Mouse (Mus musculus): ENCODE measurements around the gene Ppp1r1a. TPM values are rescaled to one million over a fixed set of nuclear protein-coding genes. Genes with fewer than 3 reads are reported as not detected.

Gene Ppp1r1a
- polyA plus RNA-seq, 1 experiment = 87.6 TPM

DNA sequence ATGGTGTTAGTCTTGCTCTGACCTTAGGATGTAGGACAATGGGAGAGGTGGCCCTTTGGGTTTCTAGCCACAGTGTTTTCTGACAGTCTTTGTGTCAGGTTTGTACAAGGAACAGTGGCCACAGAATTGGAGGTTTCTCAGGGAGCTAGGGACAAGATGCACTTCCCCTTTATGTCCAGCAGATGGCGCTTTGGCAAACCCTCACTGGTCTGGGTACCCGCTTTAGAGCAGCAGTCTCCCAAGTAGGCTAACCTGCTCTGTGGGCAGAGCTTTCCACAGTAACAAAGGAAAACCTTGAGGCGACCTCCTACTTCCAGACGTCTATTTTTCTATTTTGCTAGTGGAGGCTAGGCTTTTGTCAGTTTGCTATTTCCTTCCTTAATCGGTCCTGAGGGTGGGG, 7.4 kb downstream of the Ppp1r1a start:
- H3K4me1 ChIP-seq (ENCODE audit: control insufficient read depth, insufficient read depth, insufficient read length, low read length) = no peaks in the 10 kb centered on the region
- H3K27ac ChIP-seq (replicated peaks; ENCODE audit: low read depth, low read length) = no peak overlapping the region
- no peak overlapping the region for H3K4me3 ChIP-seq (ENCODE audit: insufficient read depth, low read depth, low read length)

DNA sequence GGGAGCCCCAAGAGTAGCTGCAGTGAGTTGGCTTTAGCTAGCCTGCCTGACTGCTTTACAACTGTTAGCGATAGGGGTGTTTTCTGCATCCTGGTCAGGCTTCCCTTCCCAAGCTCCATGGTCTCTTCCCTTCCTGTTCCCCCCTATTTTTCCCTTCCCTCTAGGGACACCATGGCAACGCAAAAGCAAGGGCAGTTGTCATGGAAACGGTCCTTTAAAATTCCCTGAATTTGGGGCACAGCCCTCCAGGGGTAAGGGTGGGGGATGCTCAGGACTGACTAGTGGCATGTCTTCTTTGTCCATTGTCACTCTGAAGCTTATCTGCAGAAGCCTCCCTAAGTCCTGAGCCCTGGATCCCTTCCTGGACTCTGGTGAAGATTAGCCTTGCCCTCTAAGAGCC, 14.6 kb downstream of the Ppp1r1a start:
- H3K4me1 ChIP-seq (ENCODE audit: control insufficient read depth, insufficient read depth, insufficient read length, low read length) = no peaks in the 10 kb centered on the region
- no peak overlapping the region for H3K4me3 ChIP-seq (ENCODE audit: insufficient read depth, low read depth, low read length)
- H3K27ac ChIP-seq (replicated peaks; ENCODE audit: low read depth, low read length) = no peak overlapping the region

DNA sequence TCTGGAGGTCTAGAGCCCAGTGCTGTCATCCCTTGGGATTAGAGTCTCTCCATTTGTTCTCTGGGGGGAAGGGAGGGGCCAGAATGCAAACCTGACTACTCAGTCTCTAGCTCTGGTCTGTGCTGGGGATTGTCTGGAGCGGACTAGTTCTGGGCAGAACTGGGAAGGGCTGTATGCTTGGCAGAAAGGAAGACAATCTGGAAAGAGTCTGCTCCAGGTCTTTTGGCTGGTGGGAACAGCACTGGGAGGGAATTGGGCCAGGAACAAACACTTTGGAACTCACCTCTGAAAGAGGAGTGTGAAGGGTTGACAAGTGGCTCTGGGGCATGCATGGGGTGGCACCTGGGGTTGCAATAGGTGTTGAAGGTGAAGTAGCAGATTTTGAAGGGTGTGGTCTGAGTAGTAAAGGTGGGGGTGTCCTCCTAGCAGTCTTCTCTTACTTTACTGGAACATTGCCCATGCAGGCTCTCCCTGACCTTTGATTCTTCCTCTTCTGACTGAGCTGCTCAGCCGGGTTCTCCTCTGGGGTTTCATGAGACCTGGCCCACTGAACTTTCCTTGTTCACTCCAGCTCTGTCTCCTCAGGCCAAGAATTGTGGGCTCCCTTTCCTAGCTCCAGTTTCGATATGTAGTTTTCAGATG, 15.2 kb downstream of the Ppp1r1a start:
- Histone ChIP-seq H3K4me3 (ENCODE audit: insufficient read depth, low read depth, low read length) (no peak overlapping the region), H3K27ac (replicated peaks; ENCODE audit: low read depth, low read length) (no peak overlapping the region), H3K4me1 (ENCODE audit: control insufficient read depth, insufficient read depth, insufficient read length, low read length) (no peaks in the 10 kb centered on the region)

DNA sequence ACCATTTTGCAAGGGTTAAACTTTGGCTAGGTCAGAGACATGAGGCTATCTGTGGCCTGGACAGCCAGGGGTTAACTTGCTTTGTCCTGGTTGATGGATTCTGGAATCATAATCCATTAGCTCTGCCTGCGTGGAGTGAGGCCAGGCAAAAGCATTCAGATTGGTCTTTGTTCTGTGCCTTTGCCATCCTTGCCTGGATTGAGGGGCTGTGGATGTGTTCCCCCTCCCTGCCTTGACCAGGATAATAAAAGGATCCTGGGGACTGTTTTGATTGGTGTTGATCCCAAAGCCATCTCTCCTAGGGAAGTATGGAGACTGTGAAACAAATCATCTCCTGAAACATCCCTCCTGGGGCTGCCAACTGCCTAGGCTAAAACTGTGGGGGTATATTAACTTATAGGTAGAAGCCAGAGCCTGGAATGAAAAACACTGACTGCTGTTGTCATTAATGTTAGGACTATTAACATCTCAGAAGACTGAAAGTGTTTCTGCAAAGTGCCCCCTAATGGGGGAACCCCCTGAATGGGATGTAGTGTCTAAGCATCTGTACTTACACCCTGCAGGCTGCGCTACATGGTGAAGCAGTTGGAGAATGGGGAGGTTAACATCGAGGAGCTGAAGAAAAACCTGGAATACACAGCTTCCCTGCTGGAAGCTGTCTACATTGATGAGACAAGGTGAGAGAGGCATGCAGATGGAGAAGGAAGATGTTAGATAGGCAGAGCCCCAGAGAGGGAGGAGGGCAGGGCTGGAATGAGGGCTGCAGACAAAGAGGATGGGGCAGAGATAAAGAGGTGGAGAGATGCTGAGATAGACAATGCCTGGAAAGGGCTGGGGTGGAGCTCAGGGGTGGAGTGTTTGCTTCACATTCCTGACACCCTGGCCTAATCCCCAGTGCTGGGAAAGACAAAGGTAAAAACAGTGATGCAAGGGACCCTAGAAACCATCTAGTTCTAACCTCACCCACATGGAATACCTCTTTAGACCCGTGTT, 18.1 kb downstream of the Ppp1r1a start:
- Histone ChIP-seq H3K4me1 (ENCODE audit: control insufficient read depth, insufficient read depth, insufficient read length, low read length) (peaks cover 1% of the 10 kb centered on the region; the same call in 1 of the 2 replicates), H3K27ac (replicated peaks; ENCODE audit: low read depth, low read length) (no peak overlapping the region), H3K4me3 (ENCODE audit: insufficient read depth, low read depth, low read length) (no peak overlapping the region)

DNA sequence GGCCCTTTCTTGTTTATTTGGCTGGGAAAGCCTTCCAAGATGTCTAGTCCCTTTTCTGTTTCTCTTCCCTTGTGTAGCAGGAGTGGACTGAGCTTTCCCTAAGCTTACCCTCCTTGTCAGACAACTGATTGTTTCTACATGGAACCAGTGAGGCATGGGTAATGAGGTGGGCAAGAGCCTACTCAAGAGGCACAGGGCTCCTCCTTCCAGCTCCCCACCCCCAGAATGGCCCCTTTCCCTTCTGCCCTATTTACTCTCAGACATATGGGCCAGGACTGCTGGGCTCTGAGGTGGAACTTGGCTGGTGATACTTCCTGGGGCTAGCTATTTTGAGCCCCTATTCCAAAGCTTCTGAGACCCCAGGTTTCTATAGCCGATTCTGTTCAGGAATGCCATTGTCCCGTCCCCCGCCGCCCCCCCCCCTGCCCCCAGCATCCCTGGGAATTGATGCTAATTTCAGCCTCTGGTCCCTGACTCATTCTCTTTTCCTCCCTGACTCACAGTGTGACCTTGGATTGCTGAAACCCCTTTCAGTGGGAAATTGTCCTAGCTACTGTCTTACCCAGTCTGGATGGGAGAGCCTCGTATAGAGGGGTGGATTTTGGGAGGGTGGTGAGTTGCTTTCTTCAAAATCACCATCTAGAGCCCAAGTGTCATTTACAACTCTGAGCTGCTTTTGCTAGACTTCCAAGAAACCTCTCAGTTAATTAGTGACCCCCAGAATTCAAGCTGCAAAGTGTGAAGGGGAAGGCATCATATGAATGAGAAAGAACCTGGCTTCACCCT, 19.0 kb downstream of the Ppp1r1a start:
- H3K4me3 ChIP-seq (ENCODE audit: insufficient read depth, low read depth, low read length) = no peak overlapping the region
- H3K27ac ChIP-seq (replicated peaks; ENCODE audit: low read depth, low read length) = no peak overlapping the region

DNA sequence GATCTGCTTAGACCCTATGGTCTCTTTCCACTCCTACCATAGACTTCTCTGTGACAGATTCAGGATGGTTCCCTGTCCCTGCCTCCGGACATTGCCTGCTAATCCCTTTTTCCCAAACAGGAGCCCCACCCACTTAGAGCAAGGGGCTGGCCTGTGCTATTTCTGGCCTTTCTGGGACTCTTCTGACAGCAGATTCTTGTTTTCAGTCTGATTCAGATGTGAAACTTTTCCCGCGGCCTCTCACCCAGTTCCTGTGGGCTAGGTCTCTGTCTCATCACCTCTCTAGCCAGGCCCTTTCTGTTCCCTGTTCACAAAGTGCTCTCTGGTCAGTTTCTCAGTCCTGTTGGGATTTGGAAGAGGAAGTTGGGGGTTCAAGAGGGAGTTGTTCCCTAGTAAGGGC, 22.9 kb downstream of the Ppp1r1a start:
- peak overlapping the region; percentile 28; the same call in 1 of the 2 replicates for H3K4me3 ChIP-seq (ENCODE audit: insufficient read depth, low read depth, low read length)
- H3K27ac ChIP-seq (replicated peaks; ENCODE audit: low read depth, low read length) = peak overlapping the region; percentile 64
- H3K4me1 ChIP-seq (ENCODE audit: control insufficient read depth, insufficient read depth, insufficient read length, low read length) = peaks cover 3% of the 10 kb centered on the region; the same call in 1 of the 2 replicates

More for the DNA sequence above, 19.0 kb downstream of the Ppp1r1a start:
- H3K4me1 ChIP-seq (ENCODE audit: control insufficient read depth, insufficient read depth, insufficient read length, low read length) = peaks cover 3% of the 10 kb centered on the region; the same call in 1 of the 2 replicates

DNA sequence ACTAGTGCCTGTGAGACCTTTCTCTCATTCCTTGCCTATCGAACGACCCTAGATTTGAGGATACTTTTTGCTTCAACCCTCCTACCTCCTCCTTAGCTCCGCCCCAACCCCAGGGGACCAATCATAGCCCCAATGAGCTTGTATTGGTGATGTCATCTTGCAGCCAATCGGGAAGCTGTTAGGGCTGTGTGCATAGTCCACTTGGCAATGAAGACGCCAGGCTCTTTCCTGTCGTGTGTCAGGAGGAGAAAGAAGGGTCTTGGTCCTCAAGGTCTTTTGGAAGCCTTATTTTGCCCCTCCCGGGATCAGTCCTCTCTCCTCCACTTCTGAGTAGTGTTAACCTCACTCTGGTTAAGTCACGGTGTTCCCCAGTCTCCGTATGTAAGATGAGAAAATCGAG, 23.7 kb downstream of the Ppp1r1a start:
- peaks cover 3% of the 10 kb centered on the region; the same call in 1 of the 2 replicates for H3K4me1 ChIP-seq (ENCODE audit: control insufficient read depth, insufficient read depth, insufficient read length, low read length)
- peak overlapping the region; percentile 82 for H3K27ac ChIP-seq (replicated peaks; ENCODE audit: low read depth, low read length)
- peak overlapping the region; percentile 57 for H3K4me3 ChIP-seq (ENCODE audit: insufficient read depth, low read depth, low read length)

DNA sequence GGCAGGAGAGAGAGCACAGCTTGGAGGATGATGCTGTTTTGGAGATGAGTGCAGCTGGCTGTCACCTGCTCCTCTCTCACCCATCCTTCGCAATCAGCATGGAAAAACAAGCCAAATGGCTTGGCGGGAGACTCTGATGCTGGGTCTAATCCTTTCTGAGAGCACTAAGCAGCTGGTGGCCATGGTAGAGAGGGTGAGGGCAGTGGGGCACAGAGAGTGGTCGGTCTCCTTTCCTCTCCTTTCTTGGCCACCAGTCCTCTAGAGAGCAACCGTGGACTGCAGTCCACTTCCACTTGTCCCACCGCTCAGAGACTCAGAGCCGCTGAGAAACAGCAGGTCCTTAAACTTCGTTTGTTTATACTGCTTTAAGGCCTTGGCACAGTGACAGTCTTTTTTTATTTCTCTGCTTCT, 24.2 kb downstream of the Ppp1r1a start:
- H3K4me1 ChIP-seq (ENCODE audit: control insufficient read depth, insufficient read depth, insufficient read length, low read length) = peaks cover 3% of the 10 kb centered on the region; the same call in 1 of the 2 replicates
- 0 out of 2 replicates have a peak overlapping the region, but pooled peaks have one; percentile 26 for H3K4me3 ChIP-seq (ENCODE audit: insufficient read depth, low read depth, low read length)
- no peak overlapping the region for H3K27ac ChIP-seq (replicated peaks; ENCODE audit: low read depth, low read length)

DNA sequence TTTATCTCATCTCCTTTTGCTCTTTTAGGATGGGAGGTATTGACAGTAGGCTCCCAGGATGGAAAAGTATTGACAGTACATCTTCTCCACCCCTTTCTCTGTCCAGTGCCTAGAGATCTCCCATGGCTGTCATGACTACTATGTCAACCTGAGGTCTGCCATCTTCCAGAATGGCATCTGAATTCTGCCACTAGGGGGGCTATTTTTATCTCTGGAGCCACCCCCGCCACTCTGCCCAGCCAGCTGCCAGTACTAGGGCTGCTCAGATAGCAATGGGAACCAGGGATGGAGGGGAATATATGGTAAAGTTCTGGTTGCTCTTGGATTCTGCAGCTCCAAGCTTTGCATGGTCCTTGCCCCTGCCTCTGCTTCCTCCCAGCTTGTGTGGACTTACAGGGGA, 26.2 kb downstream of the Ppp1r1a start:
- H3K4me1 ChIP-seq (ENCODE audit: control insufficient read depth, insufficient read depth, insufficient read length, low read length) = peaks cover 3% of the 10 kb centered on the region; the same call in 1 of the 2 replicates
- no peak overlapping the region for H3K27ac ChIP-seq (replicated peaks; ENCODE audit: low read depth, low read length)
- H3K4me3 ChIP-seq (ENCODE audit: insufficient read depth, low read depth, low read length) = no peak overlapping the region

DNA sequence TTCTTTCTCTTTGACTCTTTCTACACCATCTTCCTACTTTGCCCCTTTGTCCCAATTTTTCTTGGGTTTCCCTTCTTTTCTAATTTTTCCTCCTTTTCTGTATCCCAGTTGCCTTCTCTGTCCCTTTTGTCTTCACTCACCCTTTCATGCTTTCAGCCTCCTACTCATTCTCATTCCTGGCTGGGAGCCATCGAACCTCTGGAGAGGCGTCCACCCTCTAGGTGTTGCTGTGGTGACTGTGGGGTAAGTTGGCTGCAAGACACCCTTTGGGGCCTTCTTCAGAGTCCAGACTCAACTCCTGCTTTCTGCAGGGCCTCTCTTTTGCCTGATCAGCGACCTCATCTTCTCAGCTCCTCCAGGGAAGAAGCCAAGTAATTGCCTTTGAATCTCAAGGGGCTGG, 28.5 kb downstream of the Ppp1r1a start:
- Histone ChIP-seq H3K4me3 (ENCODE audit: insufficient read depth, low read depth, low read length) (no peak overlapping the region), H3K27ac (replicated peaks; ENCODE audit: low read depth, low read length) (no peak overlapping the region)

DNA sequence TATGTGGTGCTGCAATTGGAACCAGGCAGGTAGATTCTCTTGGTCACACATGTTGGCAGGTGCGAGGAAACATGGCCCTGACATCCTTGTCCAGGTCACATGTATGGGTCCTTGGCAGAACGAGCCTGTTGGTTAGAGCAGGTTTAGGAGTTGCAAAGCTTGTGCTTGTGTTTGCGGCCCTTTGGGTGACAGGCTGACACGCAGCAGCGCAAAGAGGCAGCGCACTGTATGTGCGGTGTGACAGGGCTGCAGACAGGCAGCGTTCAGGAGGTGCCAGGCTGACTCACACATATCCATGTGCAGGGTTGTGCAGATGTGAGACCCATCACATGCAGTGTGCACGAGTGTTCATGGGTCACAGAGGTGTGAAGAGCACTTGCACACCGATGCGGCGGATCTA, 34.1 kb downstream of the Ppp1r1a start:
- Histone ChIP-seq H3K4me3 (ENCODE audit: insufficient read depth, low read depth, low read length) (no peak overlapping the region), H3K4me1 (ENCODE audit: control insufficient read depth, insufficient read depth, insufficient read length, low read length) (0 out of 2 replicates have a peak, but pooled peaks cover 2% of the 10 kb centered on the region), H3K27ac (replicated peaks; ENCODE audit: low read depth, low read length) (no peak overlapping the region)

More for the DNA sequence above, 28.5 kb downstream of the Ppp1r1a start:
- no peaks in the 10 kb centered on the region for H3K4me1 ChIP-seq (ENCODE audit: control insufficient read depth, insufficient read depth, insufficient read length, low read length)

DNA sequence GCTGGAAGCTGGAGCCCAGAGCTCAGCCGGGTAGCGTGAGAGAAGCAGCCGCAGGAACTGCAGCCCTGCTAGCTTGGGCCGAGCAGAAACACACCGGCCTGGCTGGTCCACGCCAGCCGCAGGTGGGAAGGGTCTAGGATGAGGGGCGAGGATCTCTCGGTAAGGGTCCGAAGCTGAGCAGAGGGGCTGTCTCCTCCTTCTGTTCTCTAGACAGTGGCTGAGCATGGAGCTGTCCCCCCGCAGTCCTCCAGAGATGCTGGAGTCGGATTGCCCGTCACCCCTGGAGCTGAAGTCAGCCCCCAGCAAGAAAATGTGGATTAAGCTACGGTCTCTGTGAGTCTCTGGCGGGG, 34.6 kb downstream of the Ppp1r1a start:
- peak overlapping the region; percentile 53 for H3K4me3 ChIP-seq (ENCODE audit: insufficient read depth, low read depth, low read length)
- H3K27ac ChIP-seq (replicated peaks; ENCODE audit: low read depth, low read length) = no peak overlapping the region
- H3K4me1 ChIP-seq (ENCODE audit: control insufficient read depth, insufficient read depth, insufficient read length, low read length) = 0 out of 2 replicates have a peak, but pooled peaks cover 2% of the 10 kb centered on the region

DNA sequence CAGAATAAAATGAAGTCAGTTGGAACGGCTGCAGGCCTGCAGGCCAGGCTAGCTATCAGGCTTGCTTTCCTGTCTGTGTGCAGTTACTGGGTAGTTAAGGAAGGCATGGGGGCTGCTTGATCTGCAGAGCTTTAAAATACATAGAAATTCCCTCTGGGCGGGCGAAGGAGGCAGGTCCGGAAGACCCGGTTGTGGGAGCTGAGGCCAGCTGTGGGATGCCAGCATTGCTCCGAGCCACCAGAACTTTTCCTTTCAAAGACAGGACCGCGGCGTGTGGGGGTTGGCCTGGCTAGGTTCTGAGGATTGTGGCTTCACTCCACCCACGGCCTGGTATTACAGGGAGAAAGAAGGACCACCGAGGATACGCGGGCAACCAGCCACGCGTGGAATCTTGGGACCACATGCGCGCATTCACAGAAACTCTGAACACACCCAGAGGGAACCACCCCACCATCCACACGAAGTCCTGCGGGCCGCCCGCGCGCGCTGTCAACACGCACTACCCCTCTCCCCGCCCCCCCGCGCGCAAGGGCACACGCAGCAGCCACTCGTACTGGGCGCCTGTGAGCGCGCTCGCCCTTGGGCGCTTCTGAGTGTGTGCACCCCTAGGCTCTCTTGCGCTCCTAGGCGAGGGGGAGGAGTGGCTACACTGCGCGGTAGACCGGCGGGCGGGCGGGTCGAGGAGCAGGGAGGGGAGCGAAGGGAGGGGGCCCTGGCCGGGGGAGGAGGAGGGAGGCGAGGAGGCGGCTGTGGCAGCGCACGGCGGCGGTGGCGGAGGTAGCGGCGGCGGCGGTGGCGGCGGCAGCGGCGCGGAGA, 35.2 kb downstream of the Ppp1r1a start, which contains the start of gene Pde1b:
Gene Pde1b (plus strand): TSS at position 600 of the 816 bp plus-strand sequence.
- H3K4me1 ChIP-seq (ENCODE audit: control insufficient read depth, insufficient read depth, insufficient read length, low read length) = 0 out of 2 replicates have a peak, but pooled peaks cover 2% of the 10 kb centered on the region
- H3K27ac ChIP-seq (replicated peaks; ENCODE audit: low read depth, low read length) = no peak within 1 kb of the TSS
- H3K4me3 ChIP-seq (ENCODE audit: insufficient read depth, low read depth, low read length) = peak within 1 kb of the TSS; percentile 53

DNA sequence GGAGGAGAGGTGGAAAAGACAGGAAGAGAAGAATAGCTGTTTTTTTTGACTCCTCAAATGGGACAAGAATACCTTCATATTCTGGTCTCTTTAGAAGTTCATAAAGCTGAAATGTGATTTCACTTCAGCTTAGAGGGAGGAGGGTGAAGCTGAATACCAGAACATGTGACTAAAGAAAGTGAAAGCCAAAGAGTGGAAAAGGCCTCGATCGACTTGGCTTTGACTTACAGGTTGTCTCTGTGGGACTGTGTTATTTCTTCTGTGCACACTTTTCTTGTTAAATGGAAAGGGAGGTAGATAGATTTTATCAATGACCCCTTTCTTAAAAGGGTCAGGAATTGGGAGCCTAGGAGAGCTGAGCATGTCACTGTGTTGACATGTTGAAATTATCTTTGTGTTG, 36.6 kb downstream of the Ppp1r1a start:
- H3K27ac ChIP-seq (replicated peaks; ENCODE audit: low read depth, low read length) = no peak overlapping the region
- 0 out of 2 replicates have a peak, but pooled peaks cover 2% of the 10 kb centered on the region for H3K4me1 ChIP-seq (ENCODE audit: control insufficient read depth, insufficient read depth, insufficient read length, low read length)
- no peak overlapping the region for H3K4me3 ChIP-seq (ENCODE audit: insufficient read depth, low read depth, low read length)
